Mouse (Mus musculus) midbrain, postnatal 0 days (tissue): ENCODE measurements at regions not wholly inside any gene's neighbourhood (a gene's known extent, or its start where the extent isn't known, plus 50 kb on each side); places are given as distances from the start of the nearest gene placed in this dataset.

Source experiments
- ATAC-seq: fragments of 200-750 bp; cut with Nextera tagmentation; 2 replicates; pipeline ENCODE4 v1.8.0; 2017; ENCODE audit warnings: moderate number of reproducible peaks, mild to moderate bottlenecking, moderate TSS enrichment, moderate library complexity; ENCODE audit not compliant: low FRiP score
- DNase-seq: peaks from one replicate; pipeline ENCODE4 v3.0.0-alpha.2; 2015; ENCODE audit warnings: low spot score
- H3K27ac ChIP-seq: fragments of 300-500 bp; sonication (generic); 2 replicates; pipeline ENCODE4 v1.5.1; 2014; ENCODE audit warnings: low read depth, mild to moderate bottlenecking, low read length, mixed read lengths
- H3K27me3 ChIP-seq: fragments of 300-500 bp; sonication (generic); 2 replicates; pipeline ENCODE4 v1.6.1; 2014; ENCODE audit warnings: low read length, control low read depth, mixed read lengths; ENCODE audit not compliant: insufficient read depth
- H3K36me3 ChIP-seq: fragments of 300-500 bp; sonication (generic); 2 replicates; pipeline ENCODE4 v1.6.1; 2014; ENCODE audit warnings: low read length, control low read depth, mixed read lengths; ENCODE audit not compliant: insufficient read depth
- H3K4me1 ChIP-seq: fragments of 300-500 bp; sonication (generic); 2 replicates; pipeline ENCODE4 v1.6.1; 2014; ENCODE audit warnings: mild to moderate bottlenecking, control low read depth, antibody characterized with exemption, low read length, mixed read lengths; ENCODE audit not compliant: insufficient read depth
- H3K4me2 ChIP-seq: fragments of 300-500 bp; sonication (generic); 2 replicates; pipeline ENCODE4 v1.6.1; 2014; ENCODE audit warnings: low read depth, mild to moderate bottlenecking, low read length, mixed read lengths; ENCODE audit not compliant: poor library complexity, severe bottlenecking
- H3K4me3 ChIP-seq: fragments of 300-500 bp; sonication (generic); 2 replicates; pipeline ENCODE4 v1.5.1; 2014; ENCODE audit warnings: low read depth, mild to moderate bottlenecking, low read length, moderate library complexity
- H3K9ac ChIP-seq: fragments of 300-500 bp; sonication (generic); replicated peaks from 2 replicates; pipeline ENCODE4 v1.6.1; 2014; ENCODE audit warnings: mild to moderate bottlenecking, low read length, moderate library complexity, mixed read lengths; ENCODE audit not compliant: poor library complexity, severe bottlenecking
- H3K9me3 ChIP-seq: fragments of 300-500 bp; sonication (generic); 2 replicates; pipeline ENCODE4 v1.6.1; 2016; ENCODE audit warnings: low read length, control low read depth
- CTCF ChIP-seq: IDR thresholded peaks from 2 replicates; pipeline ENCODE4 v1.5.1; 2016; ENCODE audit warnings: antibody characterized with exemption, mild to moderate bottlenecking
- WGBS: fragments of 180-500 bp; shearing (Covaris S2); extraction: QIAGEN DNeasy Blood & Tissue Kit; methylation state at CpG from one replicate; pipeline ENCODE4 v1.1.7; 2014; 5-methylcytosine and 5-hydroxymethylcytosine counted together

DNA sequence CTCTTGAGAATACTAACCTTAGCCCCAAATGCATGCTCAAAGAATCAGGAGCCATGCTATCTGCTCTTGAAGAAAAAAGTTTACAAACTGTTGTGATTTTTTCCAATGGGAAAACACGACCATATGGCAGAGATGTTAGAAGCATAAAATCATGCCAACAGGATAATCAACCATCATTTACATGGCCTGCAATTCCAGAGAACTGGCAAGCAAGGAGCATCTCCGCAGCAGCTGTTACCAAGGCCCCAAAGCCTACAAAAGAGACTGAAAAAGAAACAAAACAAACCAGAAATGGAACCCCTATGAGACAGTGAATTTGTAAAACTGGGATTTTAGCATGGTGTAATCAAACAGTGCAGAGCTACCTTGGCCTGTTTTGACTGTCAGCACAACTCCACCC, 1164.2 kb upstream of the Gm10800 start:
- DNase-seq (peak; percentile 44), ATAC-seq (no peak)
- Histone ChIP-seq H3K4me1 (no peaks in the 10 kb centered on the region), H3K9me3 (no peaks in the 10 kb centered on the region), H3K9ac (no peak overlapping the region), H3K4me2 (no peak overlapping the region), H3K36me3 (no peaks in the 10 kb centered on the region), H3K4me3 (no peak overlapping the region), H3K27ac (no peak overlapping the region), H3K27me3 (no peaks in the 10 kb centered on the region)
- no peak for TF ChIP-seq CTCF
- 68% methylated on average over 2 of the region's 2 CpGs for WGBS

DNA sequence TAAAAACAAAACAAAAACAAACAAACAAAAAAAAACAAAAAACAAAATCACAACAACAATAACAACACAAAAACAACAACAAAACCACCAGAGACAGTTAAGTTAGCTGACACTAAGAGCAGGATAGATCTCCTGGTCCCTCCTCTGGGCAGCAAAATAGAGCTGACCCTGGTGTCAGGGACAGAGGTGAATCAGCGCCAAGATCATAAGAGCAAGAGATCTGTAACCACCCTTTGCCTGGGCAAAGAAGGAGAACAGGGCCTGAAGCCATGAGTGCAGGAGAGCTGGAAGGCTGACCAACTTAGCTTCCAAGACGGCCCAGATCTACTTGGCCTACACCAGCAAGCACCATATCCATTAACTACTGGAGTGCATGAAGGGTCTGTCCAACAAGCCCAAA, 1154.6 kb upstream of the Gm10800 start:
- Histone ChIP-seq H3K4me1 (no peaks in the 10 kb centered on the region), H3K36me3 (no peaks in the 10 kb centered on the region), H3K9me3 (no peaks in the 10 kb centered on the region), H3K27me3 (no peaks in the 10 kb centered on the region), H3K4me2 (no peak overlapping the region), H3K9ac (no peak overlapping the region), H3K4me3 (no peak overlapping the region), H3K27ac (no peak overlapping the region)
- no peak for DNase-seq
- 89% methylated on average over 2 of the region's 2 CpGs for WGBS
- TF ChIP-seq CTCF: no peak
- ATAC-seq: no peak
